Mouse (Mus musculus) embryo, embryonic 10 days (tissue): ENCODE measurements around the gene Sema6c.

Experiments
- DNase-seq: peaks from one replicate; pipeline ENCODE4 v3.0.0-alpha.2; 2015; ENCODE audit warnings: low spot score

Sema6c gene

GRCm38 (mm10) chr3:95142617-95143011 lies 17.6 kb upstream of the Sema6c start:
- DNase-seq, result peak; percentile 94

DNA sequence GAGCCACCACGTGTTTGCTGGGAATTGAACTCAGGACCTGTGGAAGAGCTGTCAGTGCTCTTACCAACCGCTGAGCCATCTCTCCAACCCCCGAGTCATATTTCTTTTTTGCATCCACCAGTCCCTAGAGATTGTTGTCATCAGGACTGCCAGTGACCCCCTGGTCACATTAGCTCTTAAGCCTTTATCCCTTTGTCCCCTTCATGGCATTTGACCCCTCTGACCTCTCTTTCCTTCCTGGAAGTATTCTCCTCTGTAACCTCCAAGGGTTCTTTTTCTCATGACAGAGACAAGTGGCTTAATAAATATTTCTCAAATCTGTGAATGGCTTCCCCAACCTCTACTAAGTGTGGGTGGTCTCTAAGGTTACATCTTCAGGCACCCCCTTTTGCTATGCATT lies 12.3 kb upstream of the Sema6c start:
- peak; percentile 67 for DNase-seq

DNA sequence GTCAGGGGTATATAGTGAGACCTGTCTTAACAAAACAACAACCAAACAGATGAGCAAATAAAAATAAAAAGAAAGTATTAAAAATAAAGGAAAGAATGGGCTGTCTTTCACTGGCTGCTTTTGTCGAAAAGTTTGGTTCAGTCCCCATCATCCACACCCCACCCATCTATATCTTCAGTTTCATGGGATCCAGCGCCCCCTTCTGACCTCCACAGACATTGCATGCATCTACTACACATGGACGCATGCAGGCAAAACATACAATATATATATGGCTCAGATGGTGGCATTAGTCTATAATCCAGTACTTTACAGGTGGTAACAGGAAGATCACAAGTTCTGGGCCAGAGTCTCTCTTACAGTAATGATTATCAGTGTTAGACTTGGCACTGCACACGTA lies 6.4 kb upstream of the Sema6c start:
- DNase-seq, result no peak

DNA sequence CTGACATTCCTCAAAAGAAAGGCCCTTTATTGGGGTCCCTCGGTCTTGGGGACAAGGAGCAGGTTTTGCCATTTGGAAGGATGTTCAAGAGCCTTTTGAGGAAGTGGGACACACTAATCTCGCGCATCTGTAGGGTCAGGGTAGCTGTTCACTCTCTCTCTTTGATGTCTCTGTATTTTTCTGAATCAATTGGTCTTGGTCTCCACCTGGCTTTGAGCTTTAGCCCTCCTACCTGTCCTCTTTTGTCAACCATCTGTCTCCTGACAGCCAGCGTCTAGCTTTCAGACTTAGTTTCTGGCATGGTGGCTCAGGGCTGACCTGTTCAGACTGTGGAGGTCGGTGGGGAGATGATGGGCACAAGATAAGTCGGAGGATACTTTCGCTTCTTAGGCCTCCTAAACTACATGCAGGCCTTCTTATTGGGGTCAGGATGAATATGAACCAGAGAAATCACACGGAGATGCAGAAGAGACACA lies 708 bp upstream of the Sema6c start:
- DNase-seq, result no peak

DNA sequence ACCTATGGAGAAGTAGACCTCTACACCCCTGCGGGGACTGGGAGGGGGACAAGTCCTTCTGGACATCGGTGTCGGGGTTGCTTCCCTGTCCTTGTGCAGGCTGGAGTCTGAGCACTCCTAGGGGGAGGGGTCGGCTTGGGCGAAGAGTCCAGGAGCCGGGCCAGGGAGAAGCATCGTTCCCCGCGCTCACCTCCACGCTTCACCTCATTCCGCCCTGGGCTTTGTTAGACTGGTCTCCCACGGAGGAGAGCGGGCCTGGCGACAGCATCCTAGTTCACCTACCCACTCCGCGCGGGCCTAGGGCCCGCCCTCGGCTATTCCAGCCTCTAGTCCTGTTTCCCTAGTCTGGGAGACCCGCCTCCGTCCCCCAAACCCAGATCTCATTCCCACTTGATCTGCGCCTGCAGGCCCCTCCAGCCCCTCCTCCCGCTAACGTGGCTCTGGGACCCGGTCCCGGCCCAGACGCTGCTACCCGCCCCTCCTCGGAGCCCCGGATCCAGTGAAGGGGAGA lies 839 bp downstream of the Sema6c start:
- DNase-seq, result peak; percentile 54

GRCm38 (mm10) chr3:95161618-95162344 lies 1.5 kb downstream of the Sema6c start:
- no peak for DNase-seq

DNA sequence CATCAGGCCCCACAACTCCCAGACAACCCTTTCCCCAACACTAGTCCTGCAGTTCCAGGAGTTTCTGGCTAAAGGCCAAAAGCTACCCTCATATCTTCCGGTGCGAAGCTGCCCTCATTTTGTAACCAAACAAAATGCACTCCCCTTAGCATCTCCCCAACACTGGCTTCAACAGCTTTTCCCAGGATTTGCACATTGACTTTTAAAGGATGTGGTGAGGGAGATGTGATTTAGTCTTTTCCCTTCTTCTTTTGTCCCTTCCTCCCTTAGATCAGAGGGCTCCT lies 2.0 kb downstream of the Sema6c start:
- no peak for DNase-seq

- DNase-seq, result no peak
These were observed 3.4 kb downstream of the Sema6c start for GRCm38 (mm10) chr3:95163419-95164255.

DNA sequence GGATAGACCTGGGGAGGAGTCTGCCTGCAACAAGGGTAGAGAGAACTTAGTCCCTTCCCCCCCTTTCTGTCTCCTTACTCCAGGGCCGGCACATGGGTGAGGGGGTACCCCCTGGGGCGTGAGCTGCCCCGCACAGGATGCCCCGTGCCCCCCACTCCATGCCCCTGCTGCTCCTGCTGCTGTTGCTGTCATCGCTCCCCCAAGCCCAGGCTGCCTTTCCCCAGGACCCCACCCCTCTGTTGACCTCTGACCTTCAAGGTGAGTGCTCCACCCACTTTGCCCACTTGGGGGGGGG lies 3.9 kb downstream of the Sema6c start:
- DNase-seq, result no peak

- DNase-seq, result no peak
These were observed 4.6 kb downstream of the Sema6c start for GRCm38 (mm10) chr3:95164840-95165239.

- no peak for DNase-seq
These were observed 9.7 kb downstream of the Sema6c start for GRCm38 (mm10) chr3:95169996-95170395.

- DNase-seq, result no peak
These were observed 10.8 kb downstream of the Sema6c start for GRCm38 (mm10) chr3:95171105-95171504.

- no peak for DNase-seq
These were observed 12.4 kb downstream of the Sema6c start for GRCm38 (mm10) chr3:95172526-95173255.

- DNase-seq, result no peak
These were observed 13.1 kb downstream of the Sema6c start for GRCm38 (mm10) chr3:95173256-95173949.

DNA sequence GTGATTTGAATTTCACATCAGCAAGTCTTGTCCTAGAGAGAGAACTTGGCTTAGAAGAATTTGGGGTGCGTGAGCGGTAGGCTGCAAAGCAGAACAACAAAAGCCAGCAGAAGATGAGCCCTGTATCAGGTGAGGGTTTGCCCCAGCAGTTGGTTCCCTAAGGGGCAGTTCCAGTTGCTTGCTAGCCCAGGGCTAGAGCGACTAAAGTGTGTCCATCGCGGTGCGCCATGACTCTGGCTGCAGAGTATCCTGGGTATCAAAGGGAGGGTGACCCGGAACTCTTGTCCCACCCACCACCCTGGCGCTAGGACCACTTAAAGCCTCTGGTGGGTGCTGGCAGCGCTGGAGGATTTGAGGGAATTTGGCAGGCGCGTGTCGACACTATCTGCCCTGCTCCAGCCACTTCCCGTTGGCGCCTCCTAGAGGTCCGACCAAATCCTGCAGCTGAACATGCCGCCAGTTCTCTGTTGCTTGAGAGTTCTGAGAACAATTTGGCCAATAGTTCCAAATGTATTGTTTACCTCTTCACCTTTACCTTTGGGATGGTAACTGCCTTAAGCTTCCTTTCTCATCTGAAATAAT lies 13.8 kb downstream of the Sema6c start:
- peak; percentile 88 for DNase-seq

- DNase-seq, result no peak
These were observed 16.2 kb downstream of the Sema6c start for GRCm38 (mm10) chr3:95176500-95176899.

- DNase-seq, result no peak
These were observed 17.3 kb downstream of the Sema6c start for GRCm38 (mm10) chr3:95177583-95177982.

DNA sequence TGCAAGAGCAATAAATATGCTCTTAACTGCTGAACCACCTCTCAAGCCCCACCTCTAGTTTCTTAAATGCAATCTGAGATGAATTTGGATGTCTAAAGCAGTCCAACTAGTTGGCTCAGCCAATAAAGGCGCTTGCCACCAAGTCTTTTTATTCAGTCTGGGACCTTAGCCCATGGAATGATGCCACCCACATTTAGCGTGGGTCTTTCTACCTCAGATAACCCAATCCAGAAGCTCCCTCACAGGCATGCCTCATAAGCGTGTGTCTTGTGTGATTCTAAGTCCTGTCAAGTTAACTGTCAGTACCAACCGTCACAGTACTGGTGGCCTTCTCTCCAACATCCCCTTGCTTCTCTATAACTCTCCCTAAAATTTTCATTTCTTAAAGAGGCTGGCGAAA lies 18.7 kb downstream of the Sema6c start:
- DNase-seq, result no peak

DNA sequence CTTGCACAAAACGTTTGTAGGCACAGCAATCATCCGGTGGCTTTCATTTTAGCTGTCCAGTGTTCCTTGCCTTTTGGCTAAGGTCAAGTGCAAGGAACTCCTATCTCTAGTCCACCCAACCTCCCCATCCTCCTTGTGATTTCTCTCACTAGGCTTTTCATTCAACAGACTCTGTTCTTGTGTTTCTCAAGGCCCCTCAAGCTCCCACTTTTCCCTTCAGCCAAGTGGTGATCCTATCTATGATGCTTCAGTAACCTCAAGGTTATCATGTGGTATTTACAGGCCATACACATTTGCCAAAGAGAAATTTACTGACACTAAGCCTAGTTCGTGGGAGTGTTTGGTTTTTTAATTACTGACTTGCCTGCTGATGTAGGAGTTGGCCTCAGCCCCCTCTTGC lies 19.6 kb downstream of the Sema6c start:
- no peak for DNase-seq

- DNase-seq, result no peak
These were observed 21.6 kb downstream of the Sema6c start for GRCm38 (mm10) chr3:95181841-95182240.

- no peak for DNase-seq
These were observed 24.7 kb downstream of the Sema6c start for GRCm38 (mm10) chr3:95184796-95185577.
